Mouse (Mus musculus) heart, adult 2 months (tissue): ENCODE measurements around the gene Rpgrip1l.

ENCODE experiments used
- CTCF ChIP-seq: fragments of 200-600 bp; IDR thresholded peaks from 2 replicates; pipeline ENCODE4 v1.8.1; 2022; ENCODE audit warnings: antibody characterized with exemption, mild to moderate bottlenecking, moderate library complexity
- POLR2A ChIP-seq: fragments of 200-500 bp; IDR thresholded peaks from 2 replicates; pipeline ENCODE4 v1.6.1; 2011; ENCODE audit warnings: mild to moderate bottlenecking, low read depth, low read length, control low read depth; ENCODE audit not compliant: insufficient read depth

DNA sequence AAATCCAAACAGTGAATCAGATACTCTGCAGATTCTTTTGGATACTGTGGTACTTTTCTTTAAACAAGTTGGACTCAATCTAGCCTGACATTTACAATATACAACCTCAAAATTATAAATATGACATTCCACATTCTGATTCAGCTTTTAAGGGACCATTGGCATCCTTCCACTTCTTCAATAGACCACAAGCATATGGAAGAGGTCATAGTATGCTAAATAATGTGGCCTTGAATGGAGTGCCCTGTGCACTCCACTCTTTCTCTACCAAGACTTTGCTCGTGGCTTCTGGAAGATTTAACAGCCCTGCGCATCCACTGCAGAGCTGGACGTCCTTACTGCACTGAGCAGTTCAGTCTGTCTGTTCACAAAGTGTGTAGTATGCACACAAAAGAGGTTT is 49.1 kb downstream of the Rpgrip1l start:
- TF ChIP-seq POLR2A: no peak
- TF ChIP-seq CTCF: no peak
